Mouse (Mus musculus) T-helper 17 cell (primary cell): ENCODE data around the gene Chic1.

Experiments used
- in situ Hi-C, 2 experiments: fragments of 300-600 bp; cut with MboI, MseI; formaldehyde crosslinking; loops; 1 replicate in 1 of 2; 2 replicates in 1 of 2; pipeline ENCODE4 v1.15.1; 2025; ENCODE audit warnings: high pct_unique_total_duplicates in 2 of 2

Gene Chic1

GRCm38 (mm10) chrX:103356287-103356686 lies at the start of gene Chic1:
TSS of gene Chic1 (plus strand) at chrX:103356476.
- in situ Hi-C loops, result no loop called here

- in situ Hi-C loops, result no loop called here
Measured at GRCm38 (mm10) chrX:103308262-103308661, 48.0 kb upstream of the Chic1 start.

GRCm38 (mm10) chrX:103311723-103312122 lies 44.6 kb upstream of the Chic1 start:
- in situ Hi-C loops, result no loop called here

GRCm38 (mm10) chrX:103314146-103314545 lies 42.1 kb upstream of the Chic1 start:
- in situ Hi-C loops, result no loop called here

- in situ Hi-C loops, result no loop called here
Measured at GRCm38 (mm10) chrX:103321146-103321545, 35.1 kb upstream of the Chic1 start, which contains the start of gene Cdx4. TSS of gene Cdx4 (plus strand) at chrX:103321398.

- in situ Hi-C loops, result no loop called here
Measured at GRCm38 (mm10) chrX:103325900-103326299, 30.4 kb upstream of the Chic1 start.

- in situ Hi-C loops, result no loop called here
Measured at GRCm38 (mm10) chrX:103329386-103329785, 26.9 kb upstream of the Chic1 start.

GRCm38 (mm10) chrX:103331125-103331858 lies 25.0 kb upstream of the Chic1 start:
- in situ Hi-C loops, result no loop called here

GRCm38 (mm10) chrX:103341369-103342113 lies 14.7 kb upstream of the Chic1 start:
- in situ Hi-C loops, result no loop called here

GRCm38 (mm10) chrX:103355784-103356183 lies 492 bp upstream of the Chic1 start:
- in situ Hi-C loops, result no loop called here

- in situ Hi-C loops, result no loop called here
Measured at GRCm38 (mm10) chrX:103356761-103357236, 523 bp downstream of the Chic1 start.

GRCm38 (mm10) chrX:103366201-103366600 lies 9.9 kb downstream of the Chic1 start:
- in situ Hi-C loops, result no loop called here

GRCm38 (mm10) chrX:103368650-103369049 lies 12.4 kb downstream of the Chic1 start:
- in situ Hi-C loops, result no loop called here

- in situ Hi-C loops, result loop anchor here (5.0 to 10.0 kb wide), 2 partner anchors 96 to 104 kb away; no protein-coding TSS in a partner anchor
Measured at GRCm38 (mm10) chrX:103371221-103371620, 14.9 kb downstream of the Chic1 start.

GRCm38 (mm10) chrX:103371627-103372026 lies 15.4 kb downstream of the Chic1 start:
- in situ Hi-C loops, result loop anchor here (5.0 to 10.0 kb wide), 2 partner anchors 97 to 104 kb away; no protein-coding TSS in a partner anchor

GRCm38 (mm10) chrX:103374250-103374649 lies 18.0 kb downstream of the Chic1 start:
- in situ Hi-C loops, result loop anchor here (5.0 to 10.0 kb wide), 2 partner anchors 99 to 107 kb away; no protein-coding TSS in a partner anchor

- in situ Hi-C loops, result no loop called here
Measured at GRCm38 (mm10) chrX:103384528-103384927, 28.3 kb downstream of the Chic1 start.

- in situ Hi-C loops, result loop anchor here in 1 of 2 experiments (5.0 kb wide), 1 partner anchor 131 kb away; no protein-coding TSS in a partner anchor
Measured at GRCm38 (mm10) chrX:103388131-103388530, 31.9 kb downstream of the Chic1 start.

- in situ Hi-C loops, result no loop called here
Measured at GRCm38 (mm10) chrX:103393841-103394240, 37.6 kb downstream of the Chic1 start.

- in situ Hi-C loops, result no loop called here
Measured at GRCm38 (mm10) chrX:103405021-103405420, 48.7 kb downstream of the Chic1 start.

- in situ Hi-C loops, result no loop called here
Measured at GRCm38 (mm10) chrX:103414167-103414566, 57.9 kb downstream of the Chic1 start, which contains the start of gene Tsx. TSS of gene Tsx (plus strand) at chrX:103414467.

- in situ Hi-C loops, result loop anchor here in 1 of 2 experiments (10.0 kb wide), 1 partner anchor 737 kb away; the partner anchor contains the start of gene Gm3880
Measured at GRCm38 (mm10) chrX:103421710-103422109, 65.4 kb downstream of the Chic1 start, which contains the start of gene Gm26992. TSS of gene Gm26992 (plus strand) at chrX:103422010.
